Mouse (Mus musculus): Measurements from ENCODE around the gene Lyrm7. TPM values are rescaled to one million over a fixed set of nuclear protein-coding genes. Genes with fewer than 3 reads are reported as not detected.
"Not testable (repeated sequence)": the region's sequence is repeated elsewhere in the genome, so short reads cannot be mapped to it uniquely, and the experiment has no call there.

Lyrm7 gene
- polyA plus RNA-seq, 1 experiment from 2014 or later: 9.4 TPM

DNA sequence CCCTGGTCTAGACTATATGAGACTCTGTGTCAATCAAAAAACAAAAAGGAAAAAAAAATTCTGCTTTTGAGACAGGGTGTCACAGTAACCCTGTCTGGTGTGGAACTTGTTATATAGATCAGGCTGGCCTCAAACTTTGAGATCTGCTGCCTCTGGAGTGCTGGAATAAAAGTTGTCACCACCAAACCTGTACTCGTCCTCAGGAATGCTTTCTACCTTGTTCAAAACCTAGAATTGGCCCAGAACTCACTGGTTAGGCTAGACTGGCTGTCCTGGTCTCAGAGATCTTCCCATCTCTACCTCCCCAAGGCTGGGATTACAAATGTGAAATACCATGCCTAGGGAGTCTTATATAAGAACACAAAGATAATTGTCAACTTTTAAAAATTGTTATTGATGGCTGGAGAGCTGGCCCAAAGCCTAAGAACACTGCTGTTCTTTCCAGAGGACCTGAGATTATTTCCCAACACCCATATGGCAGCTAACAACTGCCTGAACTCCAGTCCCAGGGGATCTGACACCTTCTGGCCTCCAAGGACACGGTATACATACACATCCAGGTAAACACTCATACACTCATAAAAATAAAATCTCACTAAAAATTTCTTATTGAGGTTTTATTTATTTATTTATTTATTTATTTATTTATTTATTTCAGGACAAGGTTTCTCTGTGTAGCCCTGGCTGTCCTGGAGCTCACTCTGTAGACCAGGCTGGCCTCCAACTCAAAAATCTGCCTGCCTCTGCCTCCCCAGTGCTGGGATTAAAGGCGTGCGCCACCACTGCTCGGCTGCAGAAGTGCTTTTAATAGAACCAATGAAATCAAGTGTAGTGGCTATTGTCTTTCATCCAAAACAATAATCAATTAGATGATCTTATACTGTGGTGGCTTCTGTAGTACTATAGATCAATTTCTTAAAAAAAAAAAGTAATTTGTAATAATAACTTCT, 1.0 kb upstream of the Lyrm7 start:
- H3K36me3 ChIP-seq: no peaks in the 10 kb centered on the region
- H3K27ac ChIP-seq: no peak overlapping the region
- H3K4me1 ChIP-seq (replicated peaks): peaks cover 3% of the 10 kb centered on the region; the same call in 1 of the 2 replicates
- peak overlapping the region; percentile 59; the same call in 1 of the 2 replicates for H3K4me2 ChIP-seq (replicated peaks)
- ATAC-seq: no peak
- no peaks in the 10 kb centered on the region for H3K9me3 ChIP-seq
- H3K27me3 ChIP-seq (replicated peaks): no peaks in the 10 kb centered on the region
- H3K9ac ChIP-seq: no peak overlapping the region
- 90% methylated on average over 5 of the region's 5 CpGs for WGBS
- H3K4me3 ChIP-seq (replicated peaks): no peak overlapping the region

GRCm38 (mm10) chr11:54859322-54860165, 1.2 kb downstream of the Lyrm7 start:
- peak overlapping the region; percentile 69 for H3K9ac ChIP-seq
- no peaks in the 10 kb centered on the region for H3K9me3 ChIP-seq
- no peaks in the 10 kb centered on the region; the same call in 1 of the 2 replicates for H3K4me1 ChIP-seq (replicated peaks)
- ATAC-seq: no peak
- H3K36me3 ChIP-seq: no peaks in the 10 kb centered on the region
- 26% methylated on average over 11 of the region's 11 CpGs for WGBS
- no peaks in the 10 kb centered on the region for H3K27me3 ChIP-seq (replicated peaks)
- peak overlapping the region; percentile 68 for H3K4me3 ChIP-seq (replicated peaks)
- H3K27ac ChIP-seq: no peak overlapping the region
- peak overlapping the region; percentile 83 for H3K4me2 ChIP-seq (replicated peaks)

GRCm38 (mm10) chr11:54858880-54859279, 1.8 kb downstream of the Lyrm7 start:
- WGBS: 97% methylated on average over 11 of the region's 12 CpGs
- H3K27me3 ChIP-seq (replicated peaks); H3K4me2 ChIP-seq (replicated peaks); H3K4me3 ChIP-seq (replicated peaks); H3K27ac ChIP-seq; H3K4me1 ChIP-seq (replicated peaks); H3K9me3 ChIP-seq; H3K9ac ChIP-seq; ATAC-seq; H3K36me3 ChIP-seq: not testable (repeated sequence)

GRCm38 (mm10) chr11:54851656-54852055, 9.1 kb downstream of the Lyrm7 start:
- Histone ChIP-seq H3K4me1 (replicated peaks) (no peaks in the 10 kb centered on the region), H3K27ac (no peak overlapping the region), H3K9ac (no peak overlapping the region), H3K27me3 (replicated peaks) (no peaks in the 10 kb centered on the region), H3K36me3 (no peaks in the 10 kb centered on the region), H3K9me3 (no peaks in the 10 kb centered on the region), H3K4me3 (replicated peaks) (no peak overlapping the region), H3K4me2 (replicated peaks) (no peak overlapping the region)
- ATAC-seq: no peak
- 90% methylated on average over 12 of the region's 12 CpGs for WGBS

GRCm38 (mm10) chr11:54849961-54850758, 10.6 kb downstream of the Lyrm7 start:
- no peak overlapping the region for H3K27ac ChIP-seq
- H3K4me1 ChIP-seq (replicated peaks): no peaks in the 10 kb centered on the region
- 79% methylated on average over 10 of the region's 10 CpGs for WGBS
- no peak overlapping the region for H3K4me3 ChIP-seq (replicated peaks)
- no peak for ATAC-seq
- H3K9ac ChIP-seq: no peak overlapping the region
- no peak overlapping the region for H3K4me2 ChIP-seq (replicated peaks)
- H3K36me3 ChIP-seq: no peaks in the 10 kb centered on the region
- H3K27me3 ChIP-seq (replicated peaks): no peaks in the 10 kb centered on the region
- no peaks in the 10 kb centered on the region for H3K9me3 ChIP-seq

DNA sequence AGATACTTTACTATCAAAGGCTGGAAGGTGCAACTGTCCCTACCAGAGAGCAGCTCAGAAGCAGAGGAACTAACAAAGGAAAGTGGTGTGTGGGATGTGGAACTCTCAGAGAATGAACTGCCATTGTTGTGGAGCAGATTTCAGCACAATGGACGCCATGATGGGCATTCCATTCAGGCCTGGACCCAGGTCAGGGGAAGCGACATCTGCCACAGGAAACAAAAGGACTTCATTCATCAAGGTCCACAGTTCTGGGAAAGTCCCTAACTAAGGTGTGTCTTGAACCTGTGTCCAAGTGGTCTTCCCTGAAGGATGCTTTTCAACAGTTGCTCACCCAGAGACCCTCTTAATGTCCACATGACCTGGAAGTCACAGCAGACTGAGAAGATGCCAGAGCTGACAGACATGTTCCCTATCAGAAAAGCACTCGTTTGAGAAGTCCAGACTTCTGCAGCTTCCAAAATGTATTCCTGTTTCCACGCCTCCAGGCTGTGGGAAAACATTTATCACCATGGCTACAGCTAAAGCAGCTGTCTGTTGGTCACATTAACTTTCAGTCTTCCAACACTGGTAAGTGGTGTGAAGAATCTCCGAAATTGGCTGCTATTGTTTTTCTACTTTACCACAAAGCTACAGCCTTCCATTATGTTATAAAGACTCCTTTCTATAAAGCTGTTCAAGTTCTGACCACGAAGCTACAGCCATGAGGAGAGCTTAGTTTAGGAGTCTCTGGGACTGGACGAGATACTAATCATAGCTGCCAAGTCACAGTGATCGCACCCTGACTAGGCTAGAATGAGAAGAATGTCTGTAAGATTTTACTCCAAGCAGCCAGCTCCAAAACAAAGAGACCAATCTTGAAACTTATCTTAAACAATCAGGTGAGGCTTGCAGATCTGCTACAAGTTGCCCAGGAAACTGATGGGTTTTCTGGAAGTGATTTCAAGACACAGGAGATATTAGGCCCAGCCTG, 15.0 kb downstream of the Lyrm7 start:
- Histone ChIP-seq H3K9me3 (no peaks in the 10 kb centered on the region), H3K4me1 (replicated peaks) (no peaks in the 10 kb centered on the region), H3K36me3 (no peaks in the 10 kb centered on the region), H3K27ac (no peak overlapping the region), H3K4me3 (replicated peaks) (no peak overlapping the region), H3K27me3 (replicated peaks) (no peaks in the 10 kb centered on the region), H3K9ac (no peak overlapping the region), H3K4me2 (replicated peaks) (no peak overlapping the region)
- 53% methylated on average over 8 of the region's 8 CpGs for WGBS
- no peak for ATAC-seq

DNA sequence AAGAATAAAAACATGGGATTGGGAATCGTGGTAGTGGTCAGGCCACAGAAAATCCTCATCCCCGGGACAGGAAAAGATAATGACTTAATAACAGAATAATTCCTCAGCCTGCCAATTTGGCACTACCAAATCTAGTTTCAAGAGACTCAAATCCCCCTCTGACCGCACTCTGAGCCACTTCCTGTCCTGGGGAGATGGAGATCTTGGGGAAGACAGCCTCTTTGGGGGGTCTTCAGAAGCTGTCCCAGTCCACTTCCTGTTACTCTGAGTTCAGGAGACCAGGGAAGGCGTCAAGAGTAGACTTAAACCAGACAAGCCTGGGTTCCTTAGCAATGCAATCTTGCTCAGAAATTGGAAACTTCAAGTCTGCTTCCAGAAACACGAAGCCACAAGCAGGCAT, 15.8 kb downstream of the Lyrm7 start:
- H3K4me1 ChIP-seq (replicated peaks): no peaks in the 10 kb centered on the region
- no peaks in the 10 kb centered on the region for H3K27me3 ChIP-seq (replicated peaks)
- 70% methylated on average over 5 of the region's 5 CpGs for WGBS
- no peak overlapping the region for H3K4me3 ChIP-seq (replicated peaks)
- H3K9ac ChIP-seq: no peak overlapping the region
- no peak overlapping the region for H3K4me2 ChIP-seq (replicated peaks)
- H3K9me3 ChIP-seq: no peaks in the 10 kb centered on the region
- no peaks in the 10 kb centered on the region for H3K36me3 ChIP-seq
- no peak for ATAC-seq
- H3K27ac ChIP-seq: no peak overlapping the region

- 66% methylated on average over 9 of the region's 9 CpGs for WGBS
- no peak for ATAC-seq
- H3K9me3 ChIP-seq: no peaks in the 10 kb centered on the region
- no peaks in the 10 kb centered on the region for H3K27me3 ChIP-seq (replicated peaks)
- H3K4me2 ChIP-seq (replicated peaks): no peak overlapping the region
- no peak overlapping the region for H3K9ac ChIP-seq
- H3K4me3 ChIP-seq (replicated peaks): no peak overlapping the region
- no peaks in the 10 kb centered on the region for H3K36me3 ChIP-seq
- H3K4me1 ChIP-seq (replicated peaks): no peaks in the 10 kb centered on the region
- no peak overlapping the region for H3K27ac ChIP-seq
Observed at GRCm38 (mm10) chr11:54844424-54844823, 16.3 kb downstream of the Lyrm7 start.

GRCm38 (mm10) chr11:54840891-54841290, 19.8 kb downstream of the Lyrm7 start:
- no peak for ATAC-seq
- no peak overlapping the region for H3K4me2 ChIP-seq (replicated peaks)
- WGBS: 91% methylated on average over 11 of the region's 11 CpGs
- H3K9me3 ChIP-seq: no peaks in the 10 kb centered on the region
- no peaks in the 10 kb centered on the region for H3K4me1 ChIP-seq (replicated peaks)
- no peaks in the 10 kb centered on the region for H3K27me3 ChIP-seq (replicated peaks)
- no peaks in the 10 kb centered on the region for H3K36me3 ChIP-seq
- H3K27ac ChIP-seq: no peak overlapping the region
- H3K9ac ChIP-seq: no peak overlapping the region
- H3K4me3 ChIP-seq (replicated peaks): no peak overlapping the region

DNA sequence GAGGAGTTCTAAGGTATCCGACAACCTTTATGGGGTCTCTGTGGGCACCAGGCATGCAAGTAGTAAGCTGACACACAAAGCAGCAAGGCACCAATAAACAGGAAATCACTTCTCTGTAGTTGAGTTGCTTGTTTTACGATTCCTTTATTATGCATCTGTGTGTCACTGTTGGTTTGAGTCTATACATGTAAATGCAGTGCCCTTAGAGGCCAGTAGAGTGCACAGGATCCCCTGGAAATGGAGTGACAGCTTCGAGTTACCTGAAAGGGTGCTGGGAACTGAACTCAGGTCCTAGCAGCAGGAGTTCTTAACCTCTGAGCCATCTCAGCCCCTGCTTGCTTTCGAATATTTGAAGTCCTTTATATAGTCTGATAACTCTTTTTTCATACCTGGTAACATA, 21.0 kb downstream of the Lyrm7 start:
- no peaks in the 10 kb centered on the region for H3K9me3 ChIP-seq
- no peak for ATAC-seq
- no peak overlapping the region for H3K9ac ChIP-seq
- H3K4me3 ChIP-seq (replicated peaks): no peak overlapping the region
- 92% methylated on average over 4 of the region's 4 CpGs for WGBS
- H3K36me3 ChIP-seq: no peaks in the 10 kb centered on the region
- H3K4me2 ChIP-seq (replicated peaks): no peak overlapping the region
- H3K27me3 ChIP-seq (replicated peaks): no peaks in the 10 kb centered on the region
- no peaks in the 10 kb centered on the region for H3K4me1 ChIP-seq (replicated peaks)
- no peak overlapping the region for H3K27ac ChIP-seq

DNA sequence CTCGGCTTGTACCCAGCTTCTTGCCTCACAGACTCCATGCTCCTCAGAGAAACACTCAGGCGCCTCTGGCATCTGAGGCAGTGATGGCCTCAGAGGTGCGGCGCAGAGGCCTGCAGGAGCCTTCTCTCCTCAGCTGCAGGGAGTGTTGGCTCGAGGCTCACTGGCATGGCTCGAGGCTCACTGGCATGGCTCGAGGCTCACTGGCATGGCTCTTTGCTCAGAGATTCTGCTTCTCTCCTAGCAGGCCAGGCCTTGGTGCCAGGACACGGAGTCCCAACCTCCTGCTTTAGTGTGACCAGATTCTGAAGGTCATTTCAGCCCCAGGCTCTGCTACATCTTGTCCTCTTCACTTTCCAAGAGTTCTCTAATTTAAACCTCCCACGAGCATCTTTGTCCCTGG, 24.6 kb downstream of the Lyrm7 start:
- Histone ChIP-seq H3K36me3 (no peaks in the 10 kb centered on the region), H3K9ac (no peak overlapping the region), H3K4me3 (replicated peaks) (no peak overlapping the region), H3K9me3 (no peaks in the 10 kb centered on the region), H3K4me1 (replicated peaks) (no peaks in the 10 kb centered on the region), H3K27ac (no peak overlapping the region), H3K4me2 (replicated peaks) (no peak overlapping the region), H3K27me3 (replicated peaks) (no peaks in the 10 kb centered on the region)
- no peak for ATAC-seq
- 83% methylated on average over 9 of the region's 9 CpGs for WGBS

Measured in intestine, embryonic 15.5 days (tissue).